Mouse (Mus musculus): ENCODE measurements around the gene Nme3. TPM values are rescaled to one million over a fixed set of nuclear protein-coding genes. Genes with fewer than 3 reads are reported as not detected.
A peak's percentile ranks its signal among the peaks of the same experiment; 100 is the strongest.

The Nme3 gene
- polyA plus RNA-seq, 1 experiment from 2014 or later = 47.0 TPM

GRCm38 (mm10) chr17:24861785-24862184, 34.5 kb upstream of the Nme3 start:
- no peaks in the 10 kb centered on the region for H3K4me1 ChIP-seq
- no peak overlapping the region for H3K27ac ChIP-seq
- H3K9me3 ChIP-seq (replicated peaks) = no peaks in the 10 kb centered on the region
- DNase-seq (ENCODE audit: low spot score) = no peak
- H3K27me3 ChIP-seq (ENCODE audit: low read depth, poor library complexity, severe bottlenecking) = no peaks in the 10 kb centered on the region
- WGBS = 98% methylated on average over 3 of the region's 3 CpGs
- no peak overlapping the region for H3K4me3 ChIP-seq
- H3K36me3 ChIP-seq = peaks cover 28% of the 10 kb centered on the region

- H3K36me3 ChIP-seq = peaks cover 21% of the 10 kb centered on the region
- H3K4me1 ChIP-seq = no peaks in the 10 kb centered on the region
- no peak within 1 kb of the TSS for H3K4me3 ChIP-seq
- DNase-seq (ENCODE audit: low spot score) = no peak
- no peaks in the 10 kb centered on the region for H3K27me3 ChIP-seq (ENCODE audit: low read depth, poor library complexity, severe bottlenecking)
- H3K27ac ChIP-seq = no peak within 1 kb of the TSS
- 88% methylated on average over 8 of the region's 8 CpGs for WGBS
- no peaks in the 10 kb centered on the region for H3K9me3 ChIP-seq (replicated peaks)
Measured at GRCm38 (mm10) chr17:24865776-24866175, 30.5 kb upstream of the Nme3 start, which contains the start of gene Igfals. Gene Igfals, plus strand, starts transcription at chr17:24865997.

- Histone ChIP-seq H3K27me3 (ENCODE audit: low read depth, poor library complexity, severe bottlenecking) (no peaks in the 10 kb centered on the region), H3K4me1 (no peaks in the 10 kb centered on the region), H3K4me3 (no peak overlapping the region), H3K36me3 (0 out of 2 replicates have a peak, but pooled peaks cover 7% of the 10 kb centered on the region), H3K9me3 (replicated peaks) (no peaks in the 10 kb centered on the region), H3K27ac (no peak overlapping the region)
- no peak for DNase-seq (ENCODE audit: low spot score)
- WGBS = 92% methylated on average over 10 of the region's 10 CpGs
Measured at GRCm38 (mm10) chr17:24867914-24868313, 28.4 kb upstream of the Nme3 start.

GRCm38 (mm10) chr17:24873695-24874404, 22.4 kb upstream of the Nme3 start:
- Histone ChIP-seq H3K36me3 (no peaks in the 10 kb centered on the region), H3K27me3 (ENCODE audit: low read depth, poor library complexity, severe bottlenecking) (no peaks in the 10 kb centered on the region), H3K9me3 (replicated peaks) (no peaks in the 10 kb centered on the region), H3K4me3 (no peak overlapping the region), H3K4me1 (peaks cover 21% of the 10 kb centered on the region), H3K27ac (no peak overlapping the region)
- DNase-seq (ENCODE audit: low spot score) = no peak
- WGBS = 52% methylated on average over 4 of the region's 4 CpGs

DNA sequence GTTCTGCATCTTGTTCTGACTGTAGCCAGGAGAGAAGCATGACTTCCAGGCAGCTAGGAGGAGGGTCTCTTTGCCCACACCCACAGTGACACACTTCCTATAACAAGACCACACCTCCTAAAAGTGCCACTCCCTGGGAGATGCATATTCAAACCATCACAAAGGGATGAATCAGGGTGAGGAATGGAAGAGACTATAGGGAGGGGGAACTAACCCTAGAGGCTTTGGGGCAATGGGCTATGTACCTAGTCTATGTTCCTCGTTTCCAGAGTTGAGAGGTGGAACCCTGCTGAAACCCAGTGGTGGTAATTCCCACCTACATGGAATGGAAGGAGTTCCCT, 21.9 kb upstream of the Nme3 start:
- Histone ChIP-seq H3K27ac (no peak overlapping the region), H3K4me3 (no peak overlapping the region), H3K9me3 (replicated peaks) (no peaks in the 10 kb centered on the region), H3K4me1 (peaks cover 21% of the 10 kb centered on the region), H3K36me3 (no peaks in the 10 kb centered on the region), H3K27me3 (ENCODE audit: low read depth, poor library complexity, severe bottlenecking) (no peaks in the 10 kb centered on the region)
- DNase-seq (ENCODE audit: low spot score) = no peak
- 58% methylated on average over 1 of the region's 1 CpGs for WGBS

DNA sequence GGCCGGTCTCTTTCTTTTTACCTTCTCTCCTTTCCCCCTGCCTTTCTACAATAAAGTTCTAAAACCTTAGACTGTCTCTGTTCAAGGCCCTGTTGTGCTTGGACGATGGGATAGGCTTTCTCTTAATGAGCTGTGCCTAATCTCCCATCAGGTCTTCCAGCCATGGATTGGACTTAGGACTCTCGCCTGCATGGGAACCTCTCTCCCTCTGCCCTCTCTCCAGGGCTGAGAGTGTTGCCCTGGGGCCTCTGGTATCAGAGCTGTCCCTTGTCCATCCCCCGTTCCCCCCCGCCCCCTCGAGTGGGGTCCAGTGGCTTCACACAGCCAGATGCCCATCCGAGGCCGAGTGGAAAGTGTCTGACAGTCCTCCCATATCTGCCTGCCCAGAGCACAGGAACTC, 21.3 kb upstream of the Nme3 start:
- no peak overlapping the region for H3K27ac ChIP-seq
- WGBS = 86% methylated on average over 8 of the region's 8 CpGs

DNA sequence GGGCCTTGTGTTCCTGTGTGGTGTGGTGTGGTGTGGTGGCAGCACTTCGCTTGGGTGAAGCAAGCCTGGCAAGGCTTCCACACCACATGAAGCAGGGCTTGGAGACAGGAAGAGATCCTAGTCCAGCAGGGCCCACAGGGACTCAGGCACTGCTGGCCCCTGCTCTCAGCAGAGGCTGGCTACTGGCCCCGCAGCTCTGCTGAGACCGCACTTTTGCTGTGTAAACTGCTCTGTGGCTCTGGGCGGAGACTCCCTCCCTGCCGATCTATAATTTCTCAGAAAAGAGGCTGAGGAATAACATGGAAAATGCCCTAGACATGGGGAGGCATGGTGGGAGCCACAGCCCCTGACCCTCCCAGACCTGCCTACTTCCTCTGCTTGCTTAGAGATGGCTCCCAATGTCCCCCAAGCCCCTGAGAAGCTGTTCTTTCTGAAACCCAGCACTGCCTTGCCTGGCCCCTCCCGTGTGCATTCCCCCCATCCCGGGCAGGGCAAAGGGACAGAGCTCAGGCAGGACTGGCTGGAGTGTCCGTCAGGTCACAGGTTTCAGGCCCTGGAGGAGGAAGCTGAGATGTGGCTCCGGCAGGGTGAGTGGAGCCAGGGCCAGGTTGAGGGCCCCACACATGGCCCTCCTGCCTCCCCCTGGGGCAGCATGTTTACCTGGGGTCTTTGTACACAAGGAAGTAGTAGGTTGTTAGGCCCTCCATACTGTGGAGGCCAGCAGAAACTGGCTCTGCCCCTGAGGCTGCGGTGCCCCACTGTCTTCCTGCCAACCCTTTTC, 18.8 kb upstream of the Nme3 start:
- 61% methylated on average over 10 of the region's 10 CpGs for WGBS
- Histone ChIP-seq H3K27ac (peak overlapping the region; percentile 75), H3K9me3 (replicated peaks) (no peaks in the 10 kb centered on the region), H3K36me3 (peaks cover 3% of the 10 kb centered on the region), H3K27me3 (ENCODE audit: low read depth, poor library complexity, severe bottlenecking) (no peaks in the 10 kb centered on the region), H3K4me1 (peaks cover 21% of the 10 kb centered on the region), H3K4me3 (peak overlapping the region; percentile 4; the same call in 1 of the 2 replicates)
- no peak for DNase-seq (ENCODE audit: low spot score)

More for the DNA sequence above, 21.3 kb upstream of the Nme3 start:
- no peak for DNase-seq (ENCODE audit: low spot score)
- Histone ChIP-seq H3K36me3 (no peaks in the 10 kb centered on the region), H3K4me3 (no peak overlapping the region), H3K27me3 (ENCODE audit: low read depth, poor library complexity, severe bottlenecking) (no peaks in the 10 kb centered on the region), H3K4me1 (peaks cover 21% of the 10 kb centered on the region), H3K9me3 (replicated peaks) (no peaks in the 10 kb centered on the region)

- DNase-seq (ENCODE audit: low spot score) = no peak
Measured at GRCm38 (mm10) chr17:24878117-24878397, 18.2 kb upstream of the Nme3 start.

GRCm38 (mm10) chr17:24878531-24878930, 17.8 kb upstream of the Nme3 start:
- Histone ChIP-seq H3K27ac (peak overlapping the region; percentile 75), H3K4me1 (peaks cover 21% of the 10 kb centered on the region), H3K9me3 (replicated peaks) (no peaks in the 10 kb centered on the region), H3K27me3 (ENCODE audit: low read depth, poor library complexity, severe bottlenecking) (no peaks in the 10 kb centered on the region), H3K4me3 (no peak overlapping the region), H3K36me3 (peaks cover 13% of the 10 kb centered on the region)
- DNase-seq (ENCODE audit: low spot score) = no peak
- WGBS = 74% methylated on average over 8 of the region's 8 CpGs

More at GRCm38 (mm10) chr17:24878117-24878397, 18.2 kb upstream of the Nme3 start:
- H3K9me3 ChIP-seq (replicated peaks) = no peaks in the 10 kb centered on the region
- 37% methylated on average over 5 of the region's 5 CpGs for WGBS
- H3K4me1 ChIP-seq = peaks cover 21% of the 10 kb centered on the region
- peak overlapping the region; percentile 75 for H3K27ac ChIP-seq
- peak overlapping the region; percentile 4; the same call in 1 of the 2 replicates for H3K4me3 ChIP-seq
- peaks cover 8% of the 10 kb centered on the region for H3K36me3 ChIP-seq
- H3K27me3 ChIP-seq (ENCODE audit: low read depth, poor library complexity, severe bottlenecking) = no peaks in the 10 kb centered on the region

DNA sequence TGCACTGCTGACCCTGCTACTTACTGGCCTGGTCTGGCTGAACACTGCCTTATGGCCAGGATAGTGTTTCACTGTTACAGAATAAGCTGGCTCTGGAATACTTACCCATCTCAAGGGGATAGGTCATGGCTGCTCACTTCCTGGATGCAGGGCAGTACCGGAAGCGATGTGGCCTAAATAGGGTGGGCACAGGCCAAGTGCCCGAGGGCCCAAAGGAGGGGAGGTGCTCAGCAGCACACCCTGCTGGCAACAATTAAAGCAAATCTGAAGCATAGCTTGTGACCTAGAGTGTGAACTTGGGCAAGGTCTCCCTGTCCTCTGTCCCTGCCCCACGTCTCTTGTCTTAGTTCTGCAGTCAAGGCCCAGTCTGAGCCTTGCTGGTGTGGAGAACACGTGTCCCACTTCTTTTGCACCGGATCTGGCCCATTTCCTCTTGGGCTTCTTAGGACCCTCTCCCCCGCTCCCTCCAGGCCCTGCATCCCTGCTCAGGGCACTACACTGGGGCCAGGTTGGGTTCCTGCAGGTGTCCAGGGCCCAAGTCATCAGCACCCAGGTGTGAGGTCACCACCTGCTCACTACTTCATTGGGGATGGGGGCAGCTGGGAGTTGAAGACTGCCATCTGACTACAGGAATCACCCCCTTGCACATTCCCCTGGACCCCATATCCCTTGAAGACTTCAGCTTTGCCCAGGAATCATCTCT, 14.4 kb upstream of the Nme3 start:
- peaks cover 29% of the 10 kb centered on the region for H3K4me1 ChIP-seq
- H3K9me3 ChIP-seq (replicated peaks) = no peaks in the 10 kb centered on the region
- no peaks in the 10 kb centered on the region for H3K27me3 ChIP-seq (ENCODE audit: low read depth, poor library complexity, severe bottlenecking)
- peaks cover 25% of the 10 kb centered on the region for H3K36me3 ChIP-seq
- WGBS = 47% methylated on average over 7 of the region's 7 CpGs
- no peak for DNase-seq (ENCODE audit: low spot score)
- no peak overlapping the region for H3K27ac ChIP-seq
- no peak overlapping the region for H3K4me3 ChIP-seq

- Histone ChIP-seq H3K4me3 (no peak overlapping the region), H3K9me3 (replicated peaks) (no peaks in the 10 kb centered on the region), H3K36me3 (peaks cover 35% of the 10 kb centered on the region), H3K27ac (no peak overlapping the region), H3K27me3 (ENCODE audit: low read depth, poor library complexity, severe bottlenecking) (no peaks in the 10 kb centered on the region), H3K4me1 (peaks cover 24% of the 10 kb centered on the region)
- no peak for DNase-seq (ENCODE audit: low spot score)
- WGBS = 94% methylated on average over 6 of the region's 6 CpGs
Measured at GRCm38 (mm10) chr17:24884391-24884790, 11.9 kb upstream of the Nme3 start.

- Histone ChIP-seq H3K27me3 (ENCODE audit: low read depth, poor library complexity, severe bottlenecking) (no peaks in the 10 kb centered on the region), H3K9me3 (replicated peaks) (no peaks in the 10 kb centered on the region), H3K36me3 (peaks cover 47% of the 10 kb centered on the region), H3K4me3 (peak overlapping the region; percentile 89), H3K27ac (peak overlapping the region; percentile 47), H3K4me1 (peaks cover 24% of the 10 kb centered on the region)
- DNase-seq (ENCODE audit: low spot score) = no peak
- 26% methylated on average over 22 of the region's 22 CpGs for WGBS
Measured at GRCm38 (mm10) chr17:24885356-24886133, 10.8 kb upstream of the Nme3 start.

Data from limb, embryonic 10.5 days (tissue).